Mouse (Mus musculus) thymus, adult 2 months (tissue): Measurements from ENCODE around the gene Slc38a5. TPM values are rescaled to one million over a fixed set of nuclear protein-coding genes. Genes with fewer than 3 reads are reported as not detected.

Experiments used
- DNase-seq: peaks from one replicate; pipeline ENCODE4 v3.0.0; 2021
- H3K27ac ChIP-seq: fragments of 200-500 bp; 2 replicates; pipeline ENCODE4 v1.5.1; 2012; ENCODE audit warnings: low read length, control low read depth; ENCODE audit not compliant: control insufficient read depth, insufficient read depth
- H3K27me3 ChIP-seq: fragments of 200-500 bp; 2 replicates; pipeline ENCODE4 v1.6.1; 2012; ENCODE audit warnings: mild to moderate bottlenecking, low read length, moderate library complexity, mixed read lengths; ENCODE audit not compliant: control insufficient read depth, insufficient read depth
- H3K36me3 ChIP-seq: fragments of 200-500 bp; 2 replicates; pipeline ENCODE4 v1.6.1; 2012; ENCODE audit warnings: mild to moderate bottlenecking, low read length, moderate library complexity; ENCODE audit not compliant: control insufficient read depth, insufficient read depth
- H3K4me1 ChIP-seq: fragments of 200-500 bp; replicated peaks from 2 replicates; pipeline ENCODE4 v1.6.1; 2012; ENCODE audit warnings: low read length; ENCODE audit not compliant: control insufficient read depth, insufficient read depth
- H3K4me3 ChIP-seq: fragments of 200-500 bp; 2 replicates; pipeline ENCODE4 v1.5.1; 2012; ENCODE audit warnings: mild to moderate bottlenecking, low read length, control low read depth, moderate library complexity; ENCODE audit not compliant: control insufficient read depth, insufficient read depth
- CTCF ChIP-seq: fragments of 200-500 bp; IDR thresholded peaks from 2 replicates; pipeline ENCODE4 v1.5.1; 2012; ENCODE audit warnings: mild to moderate bottlenecking, control low read depth, low read length, moderate library complexity, borderline replicate concordance; ENCODE audit not compliant: control insufficient read depth, poor library complexity, insufficient read depth; ENCODE audit errors: extremely low read depth
- POLR2A ChIP-seq: fragments of 200-500 bp; IDR thresholded peaks from 2 replicates; pipeline ENCODE4 v1.6.1; 2012; ENCODE audit warnings: mild to moderate bottlenecking, low read length, control low read depth, moderate library complexity; ENCODE audit not compliant: control insufficient read depth, poor library complexity, insufficient read depth; ENCODE audit errors: extremely low read depth
- WGBS: fragments of 180-500 bp; shearing (Covaris S2); methylation state at CpG from one replicate; pipeline ENCODE4 v1.1.7; 2018; 5-methylcytosine and 5-hydroxymethylcytosine counted together
- polyA plus RNA-seq: library from polyadenylated mRNA; depleted of rRNA; stranded (reverse); fragments of >200 nt; gene quantifications from 2 replicates; pipeline ENCODE4 v1.2.3, GENCODE M21; 2012

Gene Slc38a5
- polyA plus RNA-seq, 1 experiment, result 0.36 TPM

DNA sequence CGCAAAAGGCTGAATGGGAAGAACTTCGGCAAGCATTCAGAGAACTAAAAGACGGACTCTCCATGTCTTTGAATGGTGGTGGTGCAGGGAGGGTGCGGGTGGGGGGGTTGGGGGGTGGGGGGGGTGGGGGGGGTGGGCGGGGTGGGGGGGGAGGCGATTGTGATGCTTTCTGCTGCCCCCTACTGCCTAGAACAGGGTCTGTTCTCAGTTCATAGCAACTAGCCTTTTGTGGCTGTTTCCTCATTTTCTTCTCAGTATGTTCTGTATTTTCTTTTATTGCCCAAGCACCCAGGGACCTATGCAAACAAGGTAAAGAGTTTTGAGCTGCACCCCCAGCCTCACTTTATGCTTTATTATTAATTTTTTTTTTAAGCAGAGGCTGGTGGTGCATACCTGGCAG lies 15.1 kb upstream of the Slc38a5 start:
- no peak for DNase-seq
- no peaks in the 10 kb centered on the region for H3K4me1 ChIP-seq
- no peaks in the 10 kb centered on the region for H3K36me3 ChIP-seq
- no peak for TF ChIP-seq POLR2A
- TF ChIP-seq CTCF, result no peak
- 23% methylated on average over 6 of the region's 6 CpGs for WGBS
- H3K27ac ChIP-seq, result no peak overlapping the region
- no peaks in the 10 kb centered on the region for H3K27me3 ChIP-seq
- H3K4me3 ChIP-seq, result no peak overlapping the region

DNA sequence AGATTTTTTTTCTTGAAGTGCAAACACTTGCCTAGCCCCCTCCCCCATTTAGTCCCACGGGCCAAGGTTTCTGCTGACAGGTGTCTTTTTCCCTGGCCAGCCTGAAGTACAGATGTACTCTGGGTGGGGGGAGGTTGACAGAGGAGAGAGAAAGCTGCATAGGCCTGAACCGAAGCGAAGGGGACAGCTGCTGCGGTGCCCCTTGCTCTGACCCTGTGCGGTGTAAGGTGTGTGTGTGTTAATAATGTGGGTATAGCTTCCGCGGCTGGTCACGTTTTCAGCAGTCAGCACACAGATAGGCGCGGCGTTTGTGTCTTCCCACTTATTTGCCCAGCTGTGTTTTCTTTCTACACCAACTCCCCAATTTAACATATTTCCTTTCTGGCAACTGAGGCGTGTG lies 11.5 kb upstream of the Slc38a5 start:
- Histone ChIP-seq H3K27me3 (no peaks in the 10 kb centered on the region), H3K4me1 (no peaks in the 10 kb centered on the region), H3K27ac (no peak overlapping the region), H3K36me3 (no peaks in the 10 kb centered on the region), H3K4me3 (no peak overlapping the region)
- no peak for DNase-seq
- 88% methylated on average over 12 of the region's 12 CpGs for WGBS
- TF ChIP-seq POLR2A, result no peak
- no peak for TF ChIP-seq CTCF

DNA sequence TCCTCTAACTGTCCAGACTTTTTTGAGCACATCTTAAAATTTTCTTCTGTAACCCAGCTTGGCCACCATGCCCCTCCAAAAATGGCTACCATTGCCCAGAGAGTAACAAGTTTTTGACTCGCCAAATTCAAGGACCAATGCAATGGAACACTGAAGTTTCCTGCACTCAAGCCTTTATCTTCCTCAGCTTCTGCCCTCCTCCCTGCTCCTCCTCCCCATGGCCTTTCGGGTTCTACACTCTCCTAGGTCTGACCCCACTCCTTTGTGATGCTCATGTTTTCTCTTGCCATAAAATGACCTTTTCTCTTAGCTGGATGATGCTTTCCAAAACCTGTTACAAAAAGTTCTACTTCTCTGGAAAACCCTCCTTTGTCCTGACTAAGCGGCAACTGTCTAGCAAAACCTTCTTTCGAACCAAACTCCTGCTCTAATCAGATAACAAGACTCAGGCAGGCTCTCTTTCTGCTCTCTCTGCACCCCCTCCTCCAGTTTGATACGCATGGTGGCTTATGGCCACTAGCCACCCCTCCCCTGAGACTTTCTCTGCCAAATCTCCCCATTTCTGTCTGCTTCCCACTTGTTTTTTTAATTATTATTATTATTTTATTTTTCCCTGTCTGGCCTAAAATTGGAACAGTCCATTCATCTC lies 7.7 kb upstream of the Slc38a5 start:
- Histone ChIP-seq H3K4me1 (no peaks in the 10 kb centered on the region), H3K27me3 (no peaks in the 10 kb centered on the region), H3K36me3 (no peaks in the 10 kb centered on the region), H3K27ac (no peak overlapping the region), H3K4me3 (no peak overlapping the region)
- WGBS, result 96% methylated on average over 5 of the region's 5 CpGs
- TF ChIP-seq CTCF (no peak), POLR2A (no peak)
- no peak for DNase-seq

DNA sequence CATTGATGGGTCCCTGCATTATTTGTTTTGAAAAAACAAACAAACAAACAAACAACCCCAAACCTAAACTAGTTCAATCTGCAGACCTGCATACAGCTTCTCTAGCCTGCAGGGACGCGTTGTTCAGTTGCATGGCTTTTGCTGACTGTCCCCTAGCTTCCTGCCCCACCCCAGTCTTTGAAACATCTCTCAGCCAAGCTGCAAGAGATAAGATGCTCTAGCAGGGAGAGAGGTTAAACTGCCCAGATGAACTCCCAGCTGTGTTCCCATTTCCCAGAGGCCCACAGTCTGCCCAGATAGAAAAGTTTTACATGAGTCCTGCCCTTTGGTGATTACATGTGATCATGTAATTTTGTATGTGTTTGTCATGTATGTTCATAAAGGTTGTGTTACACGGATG lies 6.7 kb upstream of the Slc38a5 start:
- H3K27me3 ChIP-seq, result no peaks in the 10 kb centered on the region
- no peak for DNase-seq
- H3K4me3 ChIP-seq, result no peak overlapping the region
- TF ChIP-seq POLR2A (no peak), CTCF (no peak)
- H3K4me1 ChIP-seq, result no peaks in the 10 kb centered on the region
- no peak overlapping the region for H3K27ac ChIP-seq
- no peaks in the 10 kb centered on the region for H3K36me3 ChIP-seq
- WGBS, result 89% methylated on average over 3 of the region's 3 CpGs

DNA sequence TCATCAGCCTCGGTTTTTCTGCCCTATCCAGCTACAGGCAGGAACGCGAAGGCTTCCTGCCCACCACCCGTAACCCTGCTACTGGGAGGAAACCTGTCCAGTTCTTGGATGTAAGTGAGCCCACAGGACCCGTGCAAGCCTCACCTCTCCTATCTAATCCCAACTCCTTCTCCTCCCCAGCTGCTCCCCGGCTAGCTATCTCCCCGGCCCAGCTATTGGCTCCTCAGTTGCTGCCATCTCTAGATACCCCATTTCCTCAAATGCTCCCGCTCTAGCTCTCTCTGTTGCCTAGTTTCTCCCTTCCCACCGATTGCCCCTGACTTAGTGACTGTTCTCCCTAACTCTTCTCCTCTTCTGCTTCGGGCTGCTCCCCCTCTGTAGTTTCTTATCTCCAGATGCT lies 1.1 kb downstream of the Slc38a5 start:
- 7% methylated on average over 10 of the region's 10 CpGs for WGBS
- no peaks in the 10 kb centered on the region for H3K4me1 ChIP-seq
- no peaks in the 10 kb centered on the region for H3K36me3 ChIP-seq
- no peak for DNase-seq
- H3K4me3 ChIP-seq, result no peak overlapping the region
- no peak overlapping the region for H3K27ac ChIP-seq
- TF ChIP-seq POLR2A (no peak), CTCF (no peak)
- no peaks in the 10 kb centered on the region; the same call in 1 of the 2 replicates for H3K27me3 ChIP-seq

DNA sequence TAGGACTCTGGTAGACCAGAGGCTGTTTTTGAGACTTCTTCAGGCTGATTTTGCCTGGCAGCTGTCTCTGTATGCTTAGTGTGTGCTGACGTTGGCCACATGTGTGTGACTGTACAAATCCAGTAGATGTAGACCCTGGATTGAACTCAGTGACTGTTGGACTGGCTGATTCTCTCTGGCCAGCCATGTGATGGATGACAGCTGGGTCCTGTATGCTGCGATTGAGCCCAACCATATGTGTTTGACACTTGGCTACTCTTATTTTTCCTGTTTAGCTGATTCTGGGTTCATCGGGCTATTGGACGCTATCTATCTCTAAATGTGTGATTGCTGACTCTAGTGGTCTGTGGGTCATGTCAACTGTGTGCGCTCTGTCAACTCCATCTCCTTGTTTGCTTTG lies 3.1 kb downstream of the Slc38a5 start:
- Histone ChIP-seq H3K27me3 (no peaks in the 10 kb centered on the region; the same call in 1 of the 2 replicates), H3K4me3 (no peak overlapping the region), H3K27ac (no peak overlapping the region), H3K36me3 (no peaks in the 10 kb centered on the region), H3K4me1 (no peaks in the 10 kb centered on the region)
- no peak for DNase-seq
- WGBS, result 99% methylated on average over 5 of the region's 5 CpGs
- TF ChIP-seq CTCF, result no peak
- TF ChIP-seq POLR2A, result no peak

DNA sequence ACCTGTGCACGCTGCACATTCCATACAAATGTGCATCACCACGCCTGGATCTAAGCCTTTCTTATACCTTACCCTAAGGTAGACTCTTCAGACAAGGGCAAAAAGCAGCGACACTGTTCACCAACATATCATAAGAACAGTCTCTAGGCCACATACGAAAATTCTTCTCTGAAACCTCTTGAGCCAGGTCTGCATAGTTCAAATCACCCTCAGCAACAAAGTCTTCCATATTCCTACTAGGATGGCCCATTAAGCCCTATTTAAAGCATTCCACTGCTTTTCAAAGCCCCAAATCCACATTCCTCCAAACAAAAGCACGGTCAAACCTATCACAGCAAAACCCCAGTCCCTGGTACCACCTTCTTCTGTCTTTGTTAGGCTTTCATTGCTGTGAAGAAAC lies 17.7 kb downstream of the Slc38a5 start:
- 90% methylated on average over 5 of the region's 5 CpGs for WGBS
- TF ChIP-seq CTCF (no peak), POLR2A (no peak)

DNA sequence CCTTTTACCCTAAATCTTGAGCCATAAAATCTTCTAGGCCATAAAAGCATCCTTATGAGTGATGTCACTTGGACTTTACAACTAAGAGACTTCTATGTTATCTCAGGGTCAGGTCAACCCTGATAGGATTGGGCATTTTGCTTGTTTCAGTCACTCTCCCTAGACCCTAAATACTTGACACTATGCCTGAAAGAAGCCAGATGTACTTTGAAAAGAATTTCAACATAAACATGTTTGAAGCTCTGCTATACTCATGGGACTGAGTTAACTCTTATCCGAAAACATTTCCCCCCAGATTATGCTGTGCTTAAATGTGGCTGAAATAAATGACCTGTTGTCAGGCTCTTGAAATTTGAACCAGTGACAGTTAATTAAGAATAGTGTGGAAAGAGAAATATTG lies 38.4 kb downstream of the Slc38a5 start:
- no peak for DNase-seq
- TF ChIP-seq POLR2A, result no peak
- no peak for TF ChIP-seq CTCF
- no peaks in the 10 kb centered on the region for H3K36me3 ChIP-seq
- H3K27ac ChIP-seq, result no peak overlapping the region
- no peaks in the 10 kb centered on the region for H3K4me1 ChIP-seq
- 100% methylated on average over 1 of the region's 1 CpGs for WGBS
- H3K4me3 ChIP-seq, result no peak overlapping the region
- H3K27me3 ChIP-seq, result no peaks in the 10 kb centered on the region

More for the DNA sequence above, 17.7 kb downstream of the Slc38a5 start:
- Histone ChIP-seq H3K4me3 (no peak overlapping the region), H3K36me3 (no peaks in the 10 kb centered on the region), H3K27ac (no peak overlapping the region), H3K4me1 (no peaks in the 10 kb centered on the region), H3K27me3 (no peaks in the 10 kb centered on the region)
- DNase-seq, result no peak
